Mouse (Mus musculus): ENCODE measurements around the gene Rad51. TPM values are rescaled to one million over a fixed set of nuclear protein-coding genes. Genes with fewer than 3 reads are reported as not detected.

Rad51 gene
- polyA plus RNA-seq, 1 experiment from 2014 or later = 8.3 TPM

- Histone ChIP-seq H3K9me3 (no peaks in the 10 kb centered on the region), H3K27me3 (no peaks in the 10 kb centered on the region), H3K4me3 (no peak overlapping the region), H3K4me2 (no peak overlapping the region), H3K27ac (replicated peaks) (no peak overlapping the region), H3K36me3 (peaks cover 67% of the 10 kb centered on the region), H3K9ac (no peak overlapping the region), H3K4me1 (replicated peaks) (no peaks in the 10 kb centered on the region)
- ATAC-seq (ENCODE audit: low read depth) = no peak
- 70% methylated on average over 7 of the region's 7 CpGs for WGBS
Measured at GRCm38 (mm10) chr2:119182914-119183313, 70.3 kb downstream of the Rad51 start.

DNA sequence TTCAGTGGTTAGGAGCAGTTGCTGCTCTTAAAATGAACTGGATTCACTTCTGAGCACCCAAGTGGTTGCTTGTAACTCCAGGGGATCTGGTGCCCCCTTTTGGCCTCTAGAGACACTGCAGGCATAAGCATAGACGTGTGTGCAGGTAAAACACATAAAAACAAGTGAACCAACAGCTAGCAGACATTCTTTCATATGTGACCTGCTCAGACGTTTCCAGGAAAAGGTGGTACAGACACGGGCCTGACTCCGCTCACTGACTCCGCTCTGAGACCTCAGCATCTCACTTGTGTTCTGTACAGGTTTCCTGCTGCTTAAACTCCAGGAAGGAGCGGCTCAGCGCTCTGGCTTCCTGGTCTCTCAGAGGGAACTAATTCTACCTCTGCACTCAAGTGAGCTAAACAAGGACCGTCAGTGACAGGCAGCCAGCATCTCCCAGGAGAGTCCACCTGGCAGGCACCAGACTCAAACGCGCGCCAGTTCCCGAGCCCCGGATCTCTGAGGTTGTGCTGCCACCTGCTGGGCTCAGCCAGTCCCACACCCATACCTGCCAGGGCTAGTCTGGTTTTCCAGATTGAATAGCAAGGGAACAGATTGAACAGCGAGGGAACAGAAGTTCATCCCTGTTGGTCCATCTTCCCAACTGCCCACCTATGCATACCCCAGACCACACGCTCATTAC is 76.6 kb downstream of the Rad51 start:
- 11% methylated on average over 15 of the region's 15 CpGs for WGBS
- H3K27me3 ChIP-seq = no peaks in the 10 kb centered on the region
- ATAC-seq (ENCODE audit: low read depth) = peak; percentile 90
- H3K4me3 ChIP-seq = peak overlapping the region; percentile 29
- H3K9me3 ChIP-seq = no peaks in the 10 kb centered on the region
- 0 out of 2 replicates have a peak overlapping the region, but pooled peaks have one; percentile 36 for H3K9ac ChIP-seq
- peaks cover 16% of the 10 kb centered on the region for H3K36me3 ChIP-seq
- H3K4me2 ChIP-seq = peak overlapping the region; percentile 60
- H3K4me1 ChIP-seq (replicated peaks) = peaks cover 8% of the 10 kb centered on the region; the same call in 1 of the 2 replicates
- no peak overlapping the region for H3K27ac ChIP-seq (replicated peaks)

- Histone ChIP-seq H3K27ac (replicated peaks) (no peak overlapping the region), H3K27me3 (no peaks in the 10 kb centered on the region), H3K9ac (no peak overlapping the region), H3K4me3 (no peak overlapping the region), H3K4me1 (replicated peaks) (peaks cover 8% of the 10 kb centered on the region; the same call in 1 of the 2 replicates), H3K36me3 (peaks cover 2% of the 10 kb centered on the region; the same call in 1 of the 2 replicates), H3K9me3 (no peaks in the 10 kb centered on the region), H3K4me2 (no peak overlapping the region)
- 88% methylated on average over 5 of the region's 5 CpGs for WGBS
- ATAC-seq (ENCODE audit: low read depth) = no peak
Measured at GRCm38 (mm10) chr2:119190969-119191368, 78.4 kb downstream of the Rad51 start.

DNA sequence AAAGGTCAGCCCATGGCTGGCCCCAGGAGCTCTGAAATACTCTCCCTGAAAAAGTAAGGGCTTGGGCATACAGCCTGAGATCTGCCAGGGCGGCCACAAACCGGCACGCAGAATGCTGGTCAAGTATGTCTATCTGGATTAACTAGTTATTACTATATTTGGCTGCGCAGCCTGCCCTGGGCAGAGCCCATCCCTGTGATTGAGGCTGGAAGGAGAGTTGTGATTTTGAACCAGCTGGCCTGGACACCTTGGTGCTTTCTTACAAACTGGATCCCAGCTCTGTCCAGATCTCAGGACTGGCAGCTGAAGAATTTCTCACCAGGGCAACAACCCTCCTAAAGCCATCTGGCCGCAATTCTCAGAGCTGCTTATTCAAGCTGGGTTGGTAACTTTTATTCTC is 81.5 kb downstream of the Rad51 start:
- ATAC-seq (ENCODE audit: low read depth) = no peak

DNA sequence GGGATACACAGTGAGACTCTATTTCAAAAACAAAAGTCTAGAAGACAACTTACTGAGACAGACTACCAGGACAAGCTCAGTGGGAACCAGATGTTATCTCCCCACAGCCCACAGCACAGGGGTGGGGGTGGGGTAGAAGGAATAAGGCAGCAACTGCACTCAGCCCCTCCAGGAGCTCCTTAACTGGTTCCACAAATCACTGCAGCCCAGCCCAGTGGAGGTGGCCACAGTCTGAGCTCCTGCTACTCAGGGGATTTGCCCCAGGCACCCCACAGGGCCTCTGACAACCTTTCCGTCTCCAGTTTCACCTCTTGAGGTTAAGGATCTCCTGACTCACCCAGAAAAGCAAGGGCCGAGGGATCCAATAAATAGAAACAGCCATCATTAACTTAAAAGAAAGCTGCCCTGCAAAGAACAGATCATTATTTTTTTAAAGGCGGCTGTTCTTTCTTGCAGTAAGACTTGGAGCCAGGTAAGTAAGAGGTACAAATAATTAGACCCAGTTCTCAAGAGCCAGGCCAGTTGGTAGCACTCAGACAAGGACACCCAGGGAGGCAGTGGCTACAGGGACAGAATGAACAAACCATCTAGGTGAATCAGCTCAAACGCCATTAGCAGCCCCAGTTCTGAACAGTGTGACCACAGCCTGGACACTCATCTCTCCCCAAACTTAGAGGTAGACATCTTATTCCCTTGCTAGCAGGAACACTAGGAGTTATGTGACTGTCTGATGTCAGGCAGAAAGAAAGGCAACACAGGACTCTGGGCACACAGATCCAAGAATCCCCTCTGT is 83.9 kb downstream of the Rad51 start:
- Histone ChIP-seq H3K9me3 (no peaks in the 10 kb centered on the region), H3K4me2 (no peak overlapping the region), H3K9ac (no peak overlapping the region), H3K27me3 (no peaks in the 10 kb centered on the region), H3K36me3 (no peaks in the 10 kb centered on the region), H3K4me1 (replicated peaks) (peaks cover 4% of the 10 kb centered on the region; the same call in 1 of the 2 replicates), H3K27ac (replicated peaks) (no peak overlapping the region), H3K4me3 (no peak overlapping the region)
- 33% methylated on average over 4 of the region's 4 CpGs for WGBS
- ATAC-seq (ENCODE audit: low read depth) = no peak

More for the DNA sequence above, 81.5 kb downstream of the Rad51 start:
- no peak overlapping the region for H3K4me3 ChIP-seq
- no peaks in the 10 kb centered on the region for H3K27me3 ChIP-seq
- H3K27ac ChIP-seq (replicated peaks) = no peak overlapping the region
- no peaks in the 10 kb centered on the region for H3K36me3 ChIP-seq
- WGBS = 94% methylated on average over 5 of the region's 5 CpGs
- H3K9ac ChIP-seq = no peak overlapping the region
- H3K9me3 ChIP-seq = no peaks in the 10 kb centered on the region
- peaks cover 6% of the 10 kb centered on the region for H3K4me1 ChIP-seq (replicated peaks)
- no peak overlapping the region for H3K4me2 ChIP-seq

Other genes starting within 250 kb of the Rad51 start
- gene Bahd1, start 212.4 kb upstream of the Rad51 start, polyA plus RNA-seq (2015; fragmentation: Nextera tagmentation; extraction: Ambion mirVana) = 5.4 TPM in 2 replicates
- gene Chst14, start 186.3 kb upstream of the Rad51 start, polyA plus RNA-seq (2015; fragmentation: Nextera tagmentation; extraction: Ambion mirVana) = 10.4 TPM in 2 replicates
- gene Ccdc32, start 83.4 kb upstream of the Rad51 start, polyA plus RNA-seq (2015; fragmentation: Nextera tagmentation; extraction: Ambion mirVana) = 36.6 and 37.4 TPM in 2 replicates
- 4.2 and 5.9 TPM in 2 replicates for gene Rpusd2, start 78.0 kb upstream of the Rad51 start, polyA plus RNA-seq (2015; fragmentation: Nextera tagmentation; extraction: Ambion mirVana)
- 7.6 and 9.9 TPM in 2 replicates for gene Knl1, start 65.7 kb upstream of the Rad51 start, polyA plus RNA-seq (2015; fragmentation: Nextera tagmentation; extraction: Ambion mirVana)
- 42.3 and 43.9 TPM in 2 replicates for gene Rmdn3, start 44.2 kb downstream of the Rad51 start, polyA plus RNA-seq (2015; fragmentation: Nextera tagmentation; extraction: Ambion mirVana)
- gene Gchfr, start 55.0 kb downstream of the Rad51 start, polyA plus RNA-seq (2015; fragmentation: Nextera tagmentation; extraction: Ambion mirVana) = 1.2 and 2.3 TPM in 2 replicates
- gene Gm14137, start 61.7 kb downstream of the Rad51 start, polyA plus RNA-seq (2015; fragmentation: Nextera tagmentation; extraction: Ambion mirVana) = 0.50 and 0.66 TPM in 2 replicates
- gene Zfyve19, start 95.8 kb downstream of the Rad51 start, polyA plus RNA-seq (2015; fragmentation: Nextera tagmentation; extraction: Ambion mirVana) = 54.8 and 58.9 TPM in 2 replicates
- 20.4 and 24.4 TPM in 2 replicates for gene Dnajc17, start 96.0 kb downstream of the Rad51 start, polyA plus RNA-seq (2015; fragmentation: Nextera tagmentation; extraction: Ambion mirVana)
- gene Ppp1r14d, start 117.1 kb downstream of the Rad51 start, polyA plus RNA-seq (2015; fragmentation: Nextera tagmentation; extraction: Ambion mirVana) = not detected in 2 replicates
- 0.32 and 0.92 TPM in 2 replicates for gene Spint1, start 124.6 kb downstream of the Rad51 start, polyA plus RNA-seq (2015; fragmentation: Nextera tagmentation; extraction: Ambion mirVana)
- gene Rhov, start 158.5 kb downstream of the Rad51 start, polyA plus RNA-seq (2015; fragmentation: Nextera tagmentation; extraction: Ambion mirVana) = 18.3 and 19.1 TPM in 2 replicates
- gene Vps18, start 175.9 kb downstream of the Rad51 start, polyA plus RNA-seq (2015; fragmentation: Nextera tagmentation; extraction: Ambion mirVana) = 23.9 and 24.2 TPM in 2 replicates
- 4.9 and 5.3 TPM in 2 replicates for gene Dll4, start 213.0 kb downstream of the Rad51 start, polyA plus RNA-seq (2015; fragmentation: Nextera tagmentation; extraction: Ambion mirVana)
- gene Chac1, start 238.4 kb downstream of the Rad51 start, polyA plus RNA-seq (2015; fragmentation: Nextera tagmentation; extraction: Ambion mirVana) = 6.2 TPM in 2 replicates